Mouse (Mus musculus): Measurements from ENCODE around the gene Mras.

The Mras gene

GRCm38 (mm10) chr9:99439064-99439463, 1.9 kb upstream of the Mras start:
- no peak for DNase-seq

DNA sequence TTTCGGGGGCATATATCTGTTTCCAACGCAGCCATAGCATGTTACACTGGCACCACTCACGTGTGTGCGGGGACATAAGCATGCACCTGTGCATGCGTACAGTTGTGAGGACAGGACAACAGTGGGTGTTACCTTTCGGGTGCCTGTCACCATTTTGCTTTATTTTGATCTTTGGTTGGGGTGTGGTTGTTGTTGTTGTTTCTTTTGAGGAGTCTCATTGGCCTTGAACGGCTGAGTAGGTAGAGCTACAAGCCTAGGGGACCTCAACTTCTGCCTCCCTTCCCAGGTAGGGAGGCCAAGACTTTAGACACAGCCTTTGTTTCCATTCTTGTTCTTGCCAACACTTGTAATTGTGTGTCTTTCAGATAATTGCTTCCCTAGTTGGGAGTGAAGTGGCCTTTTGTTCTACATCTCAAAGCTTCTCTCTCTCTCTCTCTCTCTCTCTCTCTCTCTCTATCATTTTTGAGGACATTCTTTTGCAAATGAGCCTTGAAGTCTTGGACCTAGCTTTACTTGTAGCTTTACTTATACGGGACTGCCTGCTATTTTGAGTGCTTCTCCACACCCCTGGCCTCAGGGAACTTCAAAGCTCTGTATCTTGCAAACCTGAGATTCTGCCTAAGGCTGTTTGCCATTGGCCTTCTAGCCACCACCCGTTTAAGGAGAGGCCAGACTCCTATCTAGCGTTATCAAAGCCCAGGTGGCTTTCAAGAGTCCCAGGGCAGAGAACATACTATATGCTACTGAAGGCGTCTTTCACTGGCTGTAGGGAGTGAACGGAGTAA, 792 bp upstream of the Mras start:
- DNase-seq, result no peak

- peak in 1 of 2 experiments; percentile 12 for DNase-seq
These were observed 775 bp downstream of the Mras start for GRCm38 (mm10) chr9:99436182-99437030.

- DNase-seq, result no peak
These were observed 1.5 kb downstream of the Mras start for GRCm38 (mm10) chr9:99435619-99436181.

- no peak for DNase-seq
These were observed 2.1 kb downstream of the Mras start for GRCm38 (mm10) chr9:99434892-99435618.

DNA sequence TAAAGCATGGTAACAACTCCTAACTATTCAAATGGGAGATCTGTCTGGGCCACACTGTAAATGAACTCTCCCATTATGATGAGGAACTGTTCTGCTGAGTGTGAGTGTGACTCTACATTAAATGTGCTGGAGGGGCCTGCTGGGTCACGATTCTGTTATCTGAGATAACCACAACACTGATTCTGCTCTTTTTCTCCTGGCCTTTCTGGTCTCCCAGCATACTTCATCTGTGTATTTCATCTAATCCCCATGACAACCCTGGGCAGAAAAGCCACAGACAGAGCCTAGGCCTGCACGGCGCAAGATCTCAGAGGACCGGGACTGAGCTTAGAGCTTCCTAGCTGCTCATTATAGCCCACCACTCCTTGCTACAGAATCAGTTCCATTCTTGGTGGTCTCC, 4.7 kb downstream of the Mras start:
- no peak for DNase-seq

- DNase-seq, result no peak
These were observed 5.2 kb downstream of the Mras start for GRCm38 (mm10) chr9:99431963-99432362.

GRCm38 (mm10) chr9:99431346-99431745, 5.8 kb downstream of the Mras start:
- DNase-seq, result no peak

DNA sequence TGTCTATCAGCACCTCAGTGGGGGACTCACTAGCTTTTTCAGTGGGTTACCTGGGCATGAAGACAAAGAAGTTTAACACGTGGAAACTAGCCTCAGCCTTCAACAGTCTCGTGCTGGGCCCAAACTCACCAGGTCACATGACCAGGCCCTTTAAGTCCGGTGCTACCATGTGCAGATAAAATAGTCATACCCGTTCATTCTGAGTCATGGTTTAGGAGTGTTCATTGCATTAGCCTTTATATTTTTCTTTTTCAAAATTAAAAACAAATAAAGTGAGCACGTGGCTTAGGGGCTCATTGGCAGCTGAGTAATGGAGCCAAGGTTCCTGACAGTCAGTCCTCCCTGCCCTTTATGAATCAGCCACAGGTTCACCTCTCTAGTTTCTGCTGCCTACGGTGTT, 6.4 kb downstream of the Mras start:
- DNase-seq, result no peak

DNA sequence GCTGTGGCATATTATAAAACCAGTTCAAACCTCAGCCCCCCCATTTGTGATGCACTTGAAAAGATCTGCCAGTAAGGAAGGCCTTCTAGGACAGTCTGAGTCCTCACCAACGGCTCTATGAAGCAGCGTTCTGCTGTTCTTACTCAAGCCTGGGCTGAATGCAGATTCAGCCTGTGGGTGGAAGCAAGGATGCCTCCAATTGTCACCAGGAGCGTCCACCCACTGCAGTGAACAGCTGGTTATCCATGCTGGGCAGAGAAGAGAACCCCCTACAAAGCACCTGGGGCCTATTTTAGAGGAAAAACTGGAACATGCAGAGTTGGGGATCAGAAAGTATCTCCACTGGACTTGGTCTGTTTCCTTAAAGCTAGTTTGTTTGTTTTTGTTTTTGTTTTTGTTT, 7.3 kb downstream of the Mras start:
- no peak for DNase-seq

DNA sequence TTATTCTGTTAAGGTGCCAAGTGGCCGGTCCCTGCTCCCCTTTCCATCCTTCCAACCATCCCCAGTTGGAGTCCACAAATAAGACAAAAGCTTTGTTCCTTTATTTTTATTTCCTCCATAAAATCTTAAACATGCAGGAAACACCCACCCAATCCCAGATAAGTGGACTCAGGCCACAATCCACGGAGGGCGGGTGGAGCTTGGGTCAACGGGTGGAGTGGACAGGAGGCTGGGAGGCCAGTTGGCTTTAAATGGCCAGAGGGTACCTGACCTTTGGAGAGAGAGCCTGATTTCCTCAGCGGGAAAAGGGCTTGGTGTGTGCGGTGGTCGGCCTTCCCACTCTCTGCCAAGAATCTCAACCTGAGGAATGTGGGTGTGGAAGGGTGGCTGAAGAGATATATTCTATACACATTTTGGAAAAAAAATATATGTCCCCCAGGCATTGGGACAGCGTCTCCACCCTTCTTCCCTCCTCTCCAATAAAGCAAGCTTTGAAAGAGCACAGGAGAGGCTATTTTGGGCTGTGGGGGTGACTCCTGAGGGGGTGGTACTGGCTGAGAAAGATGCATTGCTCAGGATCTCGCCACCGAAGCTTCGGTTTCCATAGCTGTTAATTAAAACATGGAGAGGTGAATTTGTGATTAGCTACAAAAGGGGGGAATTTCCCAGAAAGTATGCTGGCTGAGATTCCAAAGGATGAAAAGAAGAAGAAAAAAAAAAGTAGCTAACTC, 8.4 kb downstream of the Mras start:
- DNase-seq, result no peak

GRCm38 (mm10) chr9:99425262-99425661, 11.9 kb downstream of the Mras start:
- no peak for DNase-seq

DNA sequence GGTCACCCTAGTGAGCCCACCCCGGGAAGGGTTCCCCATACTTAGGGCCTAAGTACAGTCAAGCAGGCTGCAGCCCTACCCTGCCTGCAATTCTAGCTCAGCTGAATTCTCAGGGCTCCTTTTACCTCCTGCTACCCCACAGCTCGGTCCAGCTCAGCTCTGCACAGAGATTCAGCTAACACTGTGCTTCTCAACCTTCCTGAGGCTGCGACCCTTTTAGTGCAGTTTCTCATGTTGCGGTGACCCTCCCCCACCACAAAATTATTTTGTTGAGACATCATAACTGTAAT, 12.7 kb downstream of the Mras start:
- no peak for DNase-seq

DNA sequence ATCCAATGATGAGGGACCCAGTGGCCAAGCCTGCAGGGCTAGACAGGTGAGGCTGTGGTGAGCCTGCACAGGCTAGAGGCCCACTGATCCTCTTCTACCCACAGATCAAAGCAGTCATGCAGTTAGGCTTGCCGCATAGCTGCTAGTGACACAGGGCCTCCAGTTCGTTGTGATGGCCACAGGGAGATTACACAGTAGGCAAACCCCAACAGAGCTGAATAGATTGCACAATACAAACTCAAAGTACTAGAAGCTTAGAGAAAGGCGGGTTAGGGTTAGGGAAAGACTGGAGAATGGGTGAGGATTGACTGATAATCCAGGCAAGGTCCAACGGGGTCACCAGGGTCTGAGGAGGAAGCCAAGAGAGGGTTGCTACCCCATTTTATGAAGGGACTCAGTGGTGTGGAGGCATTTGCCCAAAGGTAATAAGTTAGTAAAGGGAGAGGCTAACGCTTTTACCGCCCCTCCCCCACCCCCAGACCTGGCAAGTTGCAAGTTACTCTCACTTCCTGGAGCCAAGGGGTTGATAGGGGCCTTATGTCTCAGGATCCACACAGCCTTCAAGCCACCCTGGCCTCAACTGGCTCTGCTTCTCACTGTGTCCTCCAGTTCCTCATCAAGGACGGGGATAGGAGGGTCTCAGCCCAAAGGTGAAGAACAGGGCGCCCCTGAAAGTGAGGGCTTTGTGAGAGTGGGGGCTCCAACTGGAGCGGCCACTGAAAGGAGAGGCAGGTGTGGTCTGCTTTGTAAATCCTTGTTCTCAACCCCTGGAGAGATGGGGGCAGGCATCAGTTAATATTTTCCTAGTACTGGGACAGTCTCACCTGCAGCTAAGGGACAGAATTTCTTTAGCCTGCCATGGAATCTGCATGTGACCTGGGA, 13.2 kb downstream of the Mras start:
- DNase-seq, result no peak

DNA sequence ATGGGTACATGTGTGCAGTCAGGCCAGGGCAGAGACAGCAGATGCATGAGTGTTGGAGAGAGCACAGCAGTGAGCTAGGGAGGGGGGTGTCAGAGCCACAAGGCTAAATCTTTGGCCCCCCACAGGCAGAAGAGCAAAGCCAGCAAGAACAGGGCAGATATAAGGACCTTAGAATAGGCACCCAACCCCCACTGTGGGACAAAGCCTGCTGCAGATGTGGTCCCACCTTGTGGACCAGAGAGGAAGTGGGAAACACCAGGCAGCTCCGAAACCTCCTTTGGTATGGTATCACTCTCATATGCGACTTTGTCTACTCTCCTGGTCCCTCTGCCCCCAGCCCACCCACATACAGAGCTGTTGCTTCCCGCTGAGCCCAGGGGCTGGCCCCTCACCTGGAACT, 15.3 kb downstream of the Mras start:
- DNase-seq, result no peak

- no peak for DNase-seq
These were observed 17.1 kb downstream of the Mras start for GRCm38 (mm10) chr9:99419951-99420701.

DNA sequence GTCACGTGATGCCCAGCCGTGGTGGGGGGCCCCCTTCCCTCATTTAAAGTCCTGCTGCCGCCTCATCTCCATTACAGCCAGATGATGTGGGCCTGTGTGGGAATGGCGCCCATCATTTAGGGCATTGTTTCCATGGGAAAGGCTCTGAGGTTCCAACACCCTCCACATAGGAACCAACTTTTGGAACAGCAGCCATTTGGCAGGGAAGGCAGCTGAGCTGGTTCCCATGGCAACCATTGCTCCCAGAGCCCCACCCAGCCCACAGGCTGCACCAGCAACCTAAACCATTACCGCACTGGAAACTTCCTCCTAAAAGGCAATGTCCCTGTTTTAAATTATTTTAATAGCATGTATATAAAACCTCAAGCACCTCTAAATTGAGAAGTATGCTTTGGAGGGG, 18.8 kb downstream of the Mras start:
- no peak for DNase-seq

DNA sequence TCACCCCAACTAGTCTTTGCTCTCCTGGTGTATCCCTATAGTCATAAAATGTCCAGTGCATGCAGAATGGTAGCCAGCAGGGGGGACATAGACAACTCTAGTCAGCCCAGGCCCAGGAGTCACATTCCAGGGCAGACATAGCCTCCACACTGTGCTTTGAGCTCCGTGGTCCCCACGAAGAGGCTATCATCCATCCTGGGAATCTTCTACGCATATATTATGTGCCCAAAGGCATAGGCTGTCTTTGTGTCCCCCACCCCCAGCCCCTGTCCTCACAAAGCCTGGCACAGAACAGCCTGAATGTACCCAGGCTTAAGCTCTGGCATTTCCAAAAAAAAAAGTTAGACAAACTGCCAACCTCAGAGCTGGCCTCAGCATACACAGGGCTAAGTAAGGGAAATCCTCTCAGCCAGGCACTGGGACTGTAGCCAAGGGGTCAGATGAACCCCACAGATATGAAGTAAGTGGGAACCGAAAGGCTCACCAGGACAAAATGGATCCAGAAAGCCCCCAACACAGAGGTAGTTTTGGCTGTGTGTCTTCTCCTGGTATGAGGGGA, 19.8 kb downstream of the Mras start:
- no peak for DNase-seq

DNA sequence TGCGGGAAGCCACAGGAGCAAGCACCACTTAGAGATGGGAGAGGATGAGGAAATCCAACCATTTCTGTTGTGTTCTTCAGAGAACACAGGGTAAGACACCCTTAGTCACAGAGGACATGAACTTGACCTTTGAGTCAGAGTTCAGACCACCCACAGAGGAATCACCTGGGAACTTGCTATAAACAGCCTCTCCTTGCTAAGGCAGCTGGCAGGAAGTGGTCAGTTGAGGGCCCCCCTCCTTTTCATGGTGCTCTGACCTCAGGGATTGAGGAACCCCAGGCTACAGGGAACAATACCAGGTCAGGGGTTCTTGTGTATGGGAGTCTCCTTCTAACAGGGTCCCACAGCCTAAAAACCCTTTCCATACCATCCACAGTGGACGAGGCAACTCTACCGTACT, 20.4 kb downstream of the Mras start:
- DNase-seq, result no peak

GRCm38 (mm10) chr9:99411785-99412184, 25.4 kb downstream of the Mras start:
- no peak for DNase-seq

DNA sequence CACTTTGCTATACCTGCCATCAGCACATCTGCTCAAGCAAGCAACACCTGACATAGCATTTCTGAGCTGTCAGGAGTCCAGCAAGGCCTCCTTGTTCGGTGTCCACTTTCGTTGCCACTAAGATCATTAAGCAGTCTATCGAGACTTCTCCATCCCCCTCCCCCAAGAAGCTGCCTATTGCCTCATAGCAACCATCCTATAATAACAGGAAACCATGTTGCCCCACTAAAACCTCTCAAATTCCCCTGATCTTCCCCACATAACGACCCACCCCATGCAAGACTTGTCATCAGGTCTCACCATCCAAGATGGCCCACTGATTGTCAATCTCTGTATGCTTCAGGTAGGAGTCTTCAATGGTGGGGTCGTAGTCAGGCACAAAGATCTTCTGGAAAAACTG, 26.1 kb downstream of the Mras start:
- DNase-seq, result no peak

Measured in thymus, adult 18-20 months (tissue).